Mouse (Mus musculus) myocyte (in vitro differentiated cells): ENCODE data around the gene Cog2.

ENCODE experiments used
- MAX ChIP-seq: IDR thresholded peaks from one replicate; pipeline ENCODE4 v1.6.1; 2011; ENCODE audit warnings: low read depth, mild to moderate bottlenecking, control low read depth
- MYOD1 ChIP-seq, 3 experiments: IDR thresholded peaks; one replicate each; pipeline ENCODE4 v1.6.1; 2011; ENCODE audit warnings: control low read depth in 2 of 3, low read depth in 2 of 3, mild to moderate bottlenecking in 2 of 3, moderate library complexity in 1 of 3; ENCODE audit not compliant: insufficient read length in 2 of 3, control insufficient read depth in 1 of 3
- MYOG ChIP-seq, 3 experiments: IDR thresholded peaks; one replicate each; pipeline ENCODE4 v1.6.1; 2011; ENCODE audit warnings: control low read depth in 2 of 3, low read depth in 2 of 3, mild to moderate bottlenecking in 2 of 3; ENCODE audit not compliant: insufficient read length in 2 of 3, control insufficient read depth in 1 of 3, insufficient read depth in 1 of 3
- POLR2A ChIP-seq: IDR thresholded peaks from one replicate; pipeline ENCODE4 v1.6.1; 2011; ENCODE audit warnings: low read depth, mild to moderate bottlenecking, control low read depth, moderate library complexity; ENCODE audit not compliant: insufficient read length
- SRF ChIP-seq: IDR thresholded peaks from one replicate; pipeline ENCODE4 v1.6.1; 2011; ENCODE audit warnings: low read depth; ENCODE audit not compliant: control insufficient read depth, insufficient read length
- TCF12 ChIP-seq: IDR thresholded peaks from one replicate; pipeline ENCODE4 v1.6.1; 2011; ENCODE audit warnings: mild to moderate bottlenecking, control low read depth; ENCODE audit not compliant: poor library complexity, insufficient read depth, severe bottlenecking
- TCF3 ChIP-seq: IDR thresholded peaks from one replicate; pipeline ENCODE4 v1.6.1; 2011; ENCODE audit warnings: low read depth, control low read depth; ENCODE audit not compliant: insufficient read length

- TF ChIP-seq POLR2A: no peak
- no peak for TF ChIP-seq TCF3
- no peak for TF ChIP-seq TCF12
- TF ChIP-seq MYOD1 (IDR thresholded peaks at IDR 0.05; ENCODE audit: control insufficient read depth in 1 of 3, insufficient read length in 2 of 3, low read depth in 2 of 3): no peak
- no peak for TF ChIP-seq SRF
- TF ChIP-seq MYOG (IDR thresholded peaks at IDR 0.05; ENCODE audit: control insufficient read depth in 1 of 3, insufficient read depth in 1 of 3, insufficient read length in 2 of 3, low read depth in 2 of 3): no peak
- no peak for TF ChIP-seq MAX
Measured at GRCm38 (mm10) chr8:124547269-124547668, 26.7 kb downstream of the Cog2 start.
